Mouse (Mus musculus): ENCODE results near the gene Dlgap3.

DNA sequence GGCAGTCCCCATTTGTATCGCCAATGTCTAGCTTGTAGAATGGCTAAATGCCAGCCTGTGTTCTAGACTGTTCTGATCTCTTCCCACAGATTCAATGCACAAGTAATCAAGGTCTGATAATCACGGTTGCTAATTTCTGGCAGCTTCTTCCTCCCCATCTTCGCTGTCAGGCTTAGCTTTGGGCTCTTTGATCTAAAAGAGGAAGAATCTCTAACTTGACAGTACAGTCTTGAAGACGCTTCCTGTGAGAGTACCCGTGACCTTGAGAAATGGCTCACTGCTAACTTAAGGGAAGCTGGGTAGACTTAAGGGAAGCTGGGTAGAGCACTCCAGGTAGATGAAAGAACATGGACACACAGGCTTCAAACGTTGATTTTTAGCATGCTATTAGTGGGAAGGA is 73.7 kb downstream of the Dlgap3 start:
- no peak for TF ChIP-seq CTCF (IDR thresholded peaks at IDR 0.05; ENCODE audit: borderline replicate concordance, insufficient read depth, low read length)
- no peak for TF ChIP-seq POLR2A (IDR thresholded peaks at IDR 0.05; ENCODE audit: low read depth, low read length)

Data from embryonic fibroblast, embryonic 13.5 days (primary cell).